ENCODE assay signal across 8 mouse cellular contexts in the genomic region with DNA sequence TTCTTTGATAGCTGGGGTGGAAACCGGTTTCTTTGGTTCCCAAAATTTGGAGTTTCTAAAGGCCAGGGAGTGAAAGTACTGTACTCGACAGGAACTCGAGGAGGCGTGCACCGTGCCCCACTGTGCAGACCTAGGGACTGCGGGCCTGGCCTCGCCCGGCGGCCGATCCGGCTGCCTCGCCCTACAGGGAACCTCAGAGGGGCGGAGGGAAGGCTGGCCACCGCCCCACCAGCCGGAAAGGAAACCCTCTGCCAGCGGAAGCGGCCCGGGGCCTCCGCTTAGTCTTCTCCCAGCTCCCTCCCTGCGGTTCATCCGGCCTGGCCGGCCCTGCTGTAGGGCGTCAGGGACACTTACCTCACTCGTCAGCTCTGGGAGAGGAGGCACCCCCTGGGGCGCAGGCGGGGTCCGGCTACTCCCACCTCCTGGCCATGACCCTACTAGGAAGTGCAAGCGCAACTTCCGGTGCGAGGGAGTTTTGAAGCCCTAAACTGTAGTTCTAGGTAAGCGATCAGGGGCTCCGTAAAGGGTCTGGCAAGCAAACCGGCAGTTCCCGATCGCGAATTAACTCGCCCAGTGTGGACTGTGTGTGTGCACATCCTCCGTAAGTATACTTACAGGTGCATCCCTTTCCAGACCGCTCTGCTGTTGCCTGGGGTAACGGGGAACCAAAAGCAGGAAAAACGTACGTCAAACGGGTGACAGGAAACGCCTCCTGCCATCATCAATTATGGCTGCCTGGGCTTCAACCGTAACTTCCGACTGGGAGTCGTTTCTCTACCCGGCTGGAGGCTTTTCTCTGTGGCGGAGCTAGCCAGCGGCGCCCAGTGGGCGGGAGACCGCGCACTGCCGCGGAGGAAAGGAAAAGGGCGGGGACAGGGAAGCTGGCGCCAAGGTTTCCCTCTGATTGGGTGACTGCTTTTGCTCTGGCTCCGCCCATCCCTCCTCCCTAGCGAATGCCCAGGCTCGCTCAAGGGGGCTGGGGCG. TPM values are rescaled to one million over a fixed set of nuclear protein-coding genes. Genes with fewer than 3 reads are reported as not detected.
DNase-seq lines count a peak whose midpoint lies in the region; ATAC-seq and TF ChIP-seq lines count a peak whose summit lies in the region.

Shoc2 (plus strand) TSS at position 505 of the 984 bp plus-strand sequence.
Bbip1 (minus strand) TSS at position 826 of the 984 bp plus-strand sequence.

- peak in 2 of 3 experiments; percentile 38 to 47; a peak in 4 of 6 replicates for TF ChIP-seq CTCF in MEL (IDR thresholded peaks at IDR 0.05 in 2 of 3, conservative IDR thresholded peaks at IDR 0.05 in 1 of 3; ENCODE audit: control insufficient read depth in 1 of 3, insufficient read depth in 1 of 3, low read depth in 2 of 3, low read length in 3 of 3, poor library complexity in 1 of 3, severe bottlenecking in 1 of 3)
- TF ChIP-seq CTCF in cerebellum, adult 2 months (IDR thresholded peaks at IDR 0.05; ENCODE audit: borderline replicate concordance, insufficient read depth, low read depth, low read length) = no peak
- peak; percentile 25; the same call in 1 of the 2 replicates for TF ChIP-seq CTCF in forebrain, postnatal 0 days (IDR thresholded peaks at IDR 0.05; ENCODE audit: low read depth)

- peak within 1 kb of the TSS; percentile 95 for H3K4me3 ChIP-seq in MEL (ENCODE audit: control insufficient read depth in 1 of 2, insufficient read depth in 1 of 2, low read depth in 2 of 2, low read length in 2 of 2)
- peak within 1 kb of the TSS; percentile 78 for H3K4me3 ChIP-seq in cerebellum, adult 2 months (replicated peaks; ENCODE audit: insufficient read depth, low read depth, low read length)
- peak within 1 kb of the TSS; percentile 65 for H3K4me3 ChIP-seq in forebrain, postnatal 0 days (ENCODE audit: low read depth, low read length)
- peak within 1 kb of the TSS; percentile 98 for H3K4me3 ChIP-seq in lung, embryonic 15.5 days

- peak within 1 kb of the TSS; percentile 97 for H3K9ac ChIP-seq in MEL (ENCODE audit: control insufficient read depth, low read depth, low read length, poor library complexity, severe bottlenecking)
- H3K9ac ChIP-seq in forebrain, postnatal 0 days = peak within 1 kb of the TSS; percentile 83
- H3K9ac ChIP-seq in lung, embryonic 15.5 days = peak within 1 kb of the TSS; percentile 94

- TF ChIP-seq EP300 in MEL (IDR thresholded peaks at IDR 0.05; ENCODE audit: low read depth in 1 of 2, low read length in 2 of 2) = peak in 1 of 2 experiments; percentile 49; a peak in 2 of 4 replicates

- H3K79me2 ChIP-seq in MEL (ENCODE audit: control insufficient read depth, insufficient read depth, low read length, poor library complexity) = peaks cover 33% of the 10 kb centered on the region

- TF ChIP-seq POLR2A in MEL (IDR thresholded peaks at IDR 0.05; ENCODE audit: control insufficient read depth in 1 of 2, insufficient read depth in 1 of 2, low read depth in 1 of 2, low read length in 2 of 2, poor library complexity in 1 of 2) = peak; percentile 76 to 91
- peak; percentile 32; the same call in 1 of the 2 replicates for TF ChIP-seq POLR2A in cerebellum, adult 2 months (IDR thresholded peaks at IDR 0.05; ENCODE audit: borderline replicate concordance, insufficient read depth, low read length)

- peak; percentile 95 for ATAC-seq in forebrain, postnatal 0 days
- ATAC-seq in lung, embryonic 15.5 days (ENCODE audit: borderline replicate concordance, extremely low read depth, low FRiP score, low TSS enrichment) = peak; percentile 94

- H3K27me3 ChIP-seq in MEL (ENCODE audit: control insufficient read depth in 1 of 2, insufficient read depth in 2 of 2, low read length in 2 of 2) = no peaks in the 10 kb centered on the region
- H3K27me3 ChIP-seq in cerebellum, adult 2 months (ENCODE audit: control insufficient read depth, insufficient read depth, low read length) = no peaks in the 10 kb centered on the region
- no peaks in the 10 kb centered on the region for H3K27me3 ChIP-seq in forebrain, postnatal 0 days (ENCODE audit: insufficient read depth, low read length)
- no peaks in the 10 kb centered on the region for H3K27me3 ChIP-seq in lung, embryonic 15.5 days

- peak; percentile 0; the same call in 1 of the 2 replicates for TF ChIP-seq RAD21 in MEL (IDR thresholded peaks at IDR 0.05; ENCODE audit: low read depth, low read length)

- peaks cover 24 to 59% of the 10 kb centered on the region in 2 experiments for H3K4me1 ChIP-seq in MEL (ENCODE audit: control insufficient read depth in 1 of 2, insufficient read depth in 2 of 2, low read length in 2 of 2)
- no peaks in the 10 kb centered on the region; the same call in 1 of the 2 replicates for H3K4me1 ChIP-seq in cerebellum, adult 2 months (ENCODE audit: control insufficient read depth, insufficient read depth, low read length)
- H3K4me1 ChIP-seq in forebrain, postnatal 0 days (ENCODE audit: insufficient read depth) = peaks cover 13% of the 10 kb centered on the region
- peaks cover 27% of the 10 kb centered on the region for H3K4me1 ChIP-seq in lung, embryonic 15.5 days

- WGBS in cerebellum, adult 2 months = under 1% methylated on average over 62 of the region's 62 CpGs
- 2% methylated on average over 61 of the region's 62 CpGs for WGBS in forebrain, postnatal 0 days
- WGBS in lung, embryonic 15.5 days = under 1% methylated on average over 61 of the region's 62 CpGs

- peak within 1 kb of the TSS; percentile 99 for H3K27ac ChIP-seq in MEL (ENCODE audit: control insufficient read depth, low read depth, low read length)
- H3K27ac ChIP-seq in cerebellum, adult 2 months (ENCODE audit: insufficient read depth, low read length) = peak within 1 kb of the TSS; percentile 95
- peak within 1 kb of the TSS; percentile 95 for H3K27ac ChIP-seq in forebrain, postnatal 0 days (ENCODE audit: low read depth, low read length)
- H3K27ac ChIP-seq in lung, embryonic 15.5 days = peak within 1 kb of the TSS; percentile 99

- H3K4me2 ChIP-seq in forebrain, postnatal 0 days (ENCODE audit: low read depth) = peak within 1 kb of the TSS; percentile 50
- H3K4me2 ChIP-seq in lung, embryonic 15.5 days = peak within 1 kb of the TSS; percentile 76

- H3K36me3 ChIP-seq in MEL (ENCODE audit: control insufficient read depth in 1 of 2, insufficient read depth in 2 of 2, low read length in 2 of 2) = peaks cover 0 to 60% of the 10 kb centered on the region in 2 experiments; a peak in 3 of 4 replicates
- no peaks in the 10 kb centered on the region; the same call in 1 of the 2 replicates for H3K36me3 ChIP-seq in forebrain, postnatal 0 days (ENCODE audit: insufficient read depth)
- H3K36me3 ChIP-seq in lung, embryonic 15.5 days = no peaks in the 10 kb centered on the region

- no peaks in the 10 kb centered on the region for H3K9me3 ChIP-seq in MEL (replicated peaks; ENCODE audit: insufficient read depth, low read length)
- no peaks in the 10 kb centered on the region for H3K9me3 ChIP-seq in forebrain, postnatal 0 days (ENCODE audit: low read length)
- H3K9me3 ChIP-seq in lung, embryonic 15.5 days = no peaks in the 10 kb centered on the region

- DNase-seq in MEL (ENCODE audit: low read depth, low spot score) = peak; percentile 100
- peak; percentile 98 to 100 for DNase-seq in cerebellum, adult 2 months
- peak; percentile 100 for DNase-seq in forebrain, postnatal 0 days
- peak; percentile 98 for DNase-seq in heart, postnatal 4 days
- peak; percentile 98 to 99 for DNase-seq in layer of hippocampus, adult 8-10 months (ENCODE audit: low spot score in 2 of 2)
- peak; percentile 99 for DNase-seq in ovary, adult 18-20 months (ENCODE audit: low spot score)
- DNase-seq in thymus, postnatal 0 days (ENCODE audit: low spot score) = peak; percentile 100

TF ChIP-seq in MEL, 35 proteins besides CTCF, POLR2A, EP300 and RAD21 (continues in another document):
- no peak for TF ChIP-seq ZMIZ1 (IDR thresholded peaks at IDR 0.05; ENCODE audit: low read depth, low read length)
- 0 out of 2 replicates have a peak, but pooled peaks have one; percentile 63 for TF ChIP-seq POLR2AphosphoS5 (IDR thresholded peaks at IDR 0.05; ENCODE audit: borderline replicate concordance, low read depth, low read length)
- TF ChIP-seq MYC (IDR thresholded peaks at IDR 0.05; ENCODE audit: low read depth, low read length) = no peak
- 0 out of 2 replicates have a peak, but pooled peaks have one; percentile 47 for TF ChIP-seq UBTF (IDR thresholded peaks at IDR 0.05; ENCODE audit: borderline replicate concordance, insufficient read depth, low read depth, low read length)
- peak; percentile 66; the same call in 1 of the 2 replicates for TF ChIP-seq ETS1 (IDR thresholded peaks at IDR 0.05; ENCODE audit: low read depth, low read length)
- no peak for TF ChIP-seq USF1 (IDR thresholded peaks at IDR 0.05; ENCODE audit: low read depth, low read length)
- TF ChIP-seq MYB (IDR thresholded peaks at IDR 0.05; ENCODE audit: low read depth, low read length) = peak; percentile 98
- peak; percentile 87 for TF ChIP-seq ELF1 (IDR thresholded peaks at IDR 0.05; ENCODE audit: low read depth, low read length)
- TF ChIP-seq TBP (IDR thresholded peaks at IDR 0.05; ENCODE audit: low read depth, low read length) = peak; percentile 64
- TF ChIP-seq CHD2 (IDR thresholded peaks at IDR 0.05; ENCODE audit: low read length) = no peak

RNA-seq across cellular contexts. Expression of gene Shoc2, which starts in this region (rescaled TPM):
- 33.4 and 37.0 TPM in 2 replicates for total RNA-seq in MEL (2012; rRNA removed)
- polyA plus RNA-seq in MEL (2012; ENCODE audit: insufficient read depth in 1 of 2, insufficient read length in 2 of 2, low read depth in 1 of 2, low replicate concordance in 2 of 2, missing spikeins in 1 of 2) = 10 to 100 TPM in 1 of 2 experiments, not detected in 1; 55.6 TPM
- 31.0 and 31.9 TPM in 2 replicates for polyA plus RNA-seq in cerebellum, adult 2 months (2012; rRNA removed)
- 83.3 and 101 TPM in 2 replicates for total RNA-seq in forebrain, postnatal 0 days (2014; rRNA removed)
- polyA plus RNA-seq in forebrain, postnatal 0 days (2015; fragmentation: Nextera tagmentation; extraction: Ambion mirVana) = 38.6 and 49.6 TPM in 2 replicates
- 10 to 100 TPM; 37.3 to 39.6 TPM for total RNA-seq in heart, postnatal 4 days (2021)
- 10 to 100 TPM; 46.4 to 55.0 (median 50.5) TPM for total RNA-seq in layer of hippocampus, adult 8-10 months (2022)
- polyA plus RNA-seq in lung, embryonic 15.5 days (2015; fragmentation: Nextera tagmentation; extraction: Ambion mirVana) = 41.6 and 43.6 TPM in 2 replicates
- polyA plus RNA-seq in thymus, postnatal 0 days (2015; fragmentation: Nextera tagmentation; extraction: Ambion mirVana) = 26.1 and 29.8 TPM in 2 replicates

RNA-seq across cellular contexts. Expression of gene Bbip1, which starts in this region (rescaled TPM):
- total RNA-seq in MEL (2012; rRNA removed) = 71.3 and 81.9 TPM in 2 replicates
- polyA plus RNA-seq in MEL (2012; ENCODE audit: insufficient read depth in 1 of 2, insufficient read length in 2 of 2, low read depth in 1 of 2, low replicate concordance in 2 of 2, missing spikeins in 1 of 2) = 10 to 100 TPM in 1 of 2 experiments, not detected in 1; 75.9 TPM
- polyA plus RNA-seq in cerebellum, adult 2 months (2012; rRNA removed) = 73.3 and 81.1 TPM in 2 replicates
- 138 and 189 TPM in 2 replicates for total RNA-seq in forebrain, postnatal 0 days (2014; rRNA removed)
- 196 and 240 TPM in 2 replicates for polyA plus RNA-seq in forebrain, postnatal 0 days (2015; fragmentation: Nextera tagmentation; extraction: Ambion mirVana)
- total RNA-seq in heart, postnatal 4 days (2021) = 10 to 100 TPM; 36.5 to 40.3 TPM
- total RNA-seq in layer of hippocampus, adult 8-10 months (2022) = 10 to 100 TPM; 46.0 to 51.1 (median 49.1) TPM
- 58.0 and 58.9 TPM in 2 replicates for polyA plus RNA-seq in lung, embryonic 15.5 days (2015; fragmentation: Nextera tagmentation; extraction: Ambion mirVana)
- polyA plus RNA-seq in thymus, postnatal 0 days (2015; fragmentation: Nextera tagmentation; extraction: Ambion mirVana) = 136 and 139 TPM in 2 replicates

Comparison
In these comparisons a context has a peak if more than half of its experiments do, and no peak if none do; other contexts are left out.
1. Peak in every context shown above with its lines: DNase-seq, ATAC-seq, H3K4me3 ChIP-seq and H3K27ac ChIP-seq.